Mouse (Mus musculus): ENCODE measurements around the gene Clic4. TPM values are rescaled to one million over a fixed set of nuclear protein-coding genes. Genes with fewer than 3 reads are reported as not detected.

Gene Clic4
- polyA plus RNA-seq, 1 experiment: 50.2 TPM

DNA sequence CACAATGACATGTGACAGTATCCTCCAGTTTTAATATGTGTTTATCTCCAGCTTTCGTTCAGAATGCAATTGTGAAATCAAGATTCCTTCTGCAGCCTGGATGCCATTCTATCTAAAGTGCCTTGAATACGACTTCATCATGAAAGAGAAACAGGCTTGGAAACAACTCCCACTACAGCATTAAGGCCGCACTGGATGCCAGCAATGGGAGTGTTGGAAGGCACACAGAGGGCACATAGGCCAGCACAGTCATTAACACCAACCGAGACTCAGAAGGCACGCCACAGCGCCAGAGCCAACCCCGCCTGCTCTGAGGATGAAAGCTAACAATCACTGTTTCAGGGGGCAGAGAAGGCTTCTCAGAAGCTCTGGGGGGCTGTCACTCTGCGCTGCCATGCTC lies 37.1 kb downstream of the Clic4 start:
- peaks cover 5% of the 10 kb centered on the region for H3K4me1 ChIP-seq (replicated peaks; ENCODE audit: control insufficient read depth, insufficient read depth, low read length)
- H3K36me3 ChIP-seq (ENCODE audit: control insufficient read depth, insufficient read depth, low read length): peaks cover 3% of the 10 kb centered on the region; the same call in 1 of the 2 replicates
- H3K27me3 ChIP-seq (ENCODE audit: control insufficient read depth, insufficient read depth, low read length): no peaks in the 10 kb centered on the region
- WGBS: 95% methylated on average over 8 of the region's 8 CpGs
- no peak overlapping the region for H3K27ac ChIP-seq (ENCODE audit: control insufficient read depth, insufficient read depth, low read length)
- no peak overlapping the region for H3K4me3 ChIP-seq (ENCODE audit: control insufficient read depth, insufficient read depth, low read length)
- TF ChIP-seq CTCF (IDR thresholded peaks at IDR 0.05; ENCODE audit: borderline replicate concordance, control insufficient read depth, extremely low read depth, insufficient read depth, low read length, poor library complexity): no peak
- no peak for TF ChIP-seq POLR2A (IDR thresholded peaks at IDR 0.05; ENCODE audit: control insufficient read depth, extremely low read depth, insufficient read depth, low read length, poor library complexity)
- DNase-seq: no peak

DNA sequence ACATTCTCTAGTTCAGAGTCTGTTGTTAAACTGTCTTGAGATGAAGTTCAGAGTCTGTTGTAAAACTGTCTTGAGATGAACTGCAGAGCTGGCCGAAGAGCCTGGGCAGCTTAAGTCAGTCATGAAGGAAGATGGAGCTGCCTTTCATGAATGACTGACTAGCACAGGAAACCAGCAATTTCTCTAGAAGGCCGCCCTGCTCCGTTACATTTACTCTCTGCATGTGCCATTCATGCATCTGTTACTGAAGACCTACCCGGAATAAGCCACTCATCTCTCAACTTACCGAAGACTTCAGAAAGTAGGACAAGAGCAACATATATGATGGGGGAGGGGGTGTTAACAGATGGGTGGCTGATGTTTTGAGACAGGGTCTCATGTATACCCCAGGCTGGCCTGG lies 40.1 kb downstream of the Clic4 start:
- DNase-seq: no peak
- Histone ChIP-seq H3K27ac (ENCODE audit: control insufficient read depth, insufficient read depth, low read length) (no peak overlapping the region), H3K27me3 (ENCODE audit: control insufficient read depth, insufficient read depth, low read length) (no peaks in the 10 kb centered on the region), H3K4me3 (ENCODE audit: control insufficient read depth, insufficient read depth, low read length) (no peak overlapping the region), H3K4me1 (replicated peaks; ENCODE audit: control insufficient read depth, insufficient read depth, low read length) (no peaks in the 10 kb centered on the region), H3K36me3 (ENCODE audit: control insufficient read depth, insufficient read depth, low read length) (peaks cover 3% of the 10 kb centered on the region; the same call in 1 of the 2 replicates)
- no peak for TF ChIP-seq POLR2A (IDR thresholded peaks at IDR 0.05; ENCODE audit: control insufficient read depth, extremely low read depth, insufficient read depth, low read length, poor library complexity)
- TF ChIP-seq CTCF (IDR thresholded peaks at IDR 0.05; ENCODE audit: borderline replicate concordance, control insufficient read depth, extremely low read depth, insufficient read depth, low read length, poor library complexity): no peak
- WGBS: 96% methylated on average over 5 of the region's 5 CpGs

- WGBS: 93% methylated on average over 5 of the region's 5 CpGs
- peaks cover 4% of the 10 kb centered on the region; the same call in 1 of the 2 replicates for H3K36me3 ChIP-seq (ENCODE audit: control insufficient read depth, insufficient read depth, low read length)
- H3K4me1 ChIP-seq (replicated peaks; ENCODE audit: control insufficient read depth, insufficient read depth, low read length): no peaks in the 10 kb centered on the region
- H3K27ac ChIP-seq (ENCODE audit: control insufficient read depth, insufficient read depth, low read length): no peak overlapping the region
- TF ChIP-seq CTCF (IDR thresholded peaks at IDR 0.05; ENCODE audit: borderline replicate concordance, control insufficient read depth, extremely low read depth, insufficient read depth, low read length, poor library complexity) (no peak), POLR2A (IDR thresholded peaks at IDR 0.05; ENCODE audit: control insufficient read depth, extremely low read depth, insufficient read depth, low read length, poor library complexity) (no peak)
- no peaks in the 10 kb centered on the region for H3K27me3 ChIP-seq (ENCODE audit: control insufficient read depth, insufficient read depth, low read length)
- no peak overlapping the region for H3K4me3 ChIP-seq (ENCODE audit: control insufficient read depth, insufficient read depth, low read length)
- no peak for DNase-seq
Measured at GRCm38 (mm10) chr4:135231543-135231942, 41.1 kb downstream of the Clic4 start.

- H3K4me1 ChIP-seq (replicated peaks; ENCODE audit: control insufficient read depth, insufficient read depth, low read length): no peaks in the 10 kb centered on the region
- H3K27me3 ChIP-seq (ENCODE audit: control insufficient read depth, insufficient read depth, low read length): no peaks in the 10 kb centered on the region
- TF ChIP-seq POLR2A (IDR thresholded peaks at IDR 0.05; ENCODE audit: control insufficient read depth, extremely low read depth, insufficient read depth, low read length, poor library complexity): no peak
- TF ChIP-seq CTCF (IDR thresholded peaks at IDR 0.05; ENCODE audit: borderline replicate concordance, control insufficient read depth, extremely low read depth, insufficient read depth, low read length, poor library complexity): no peak
- no peak for DNase-seq
- peaks cover 8% of the 10 kb centered on the region; the same call in 1 of the 2 replicates for H3K36me3 ChIP-seq (ENCODE audit: control insufficient read depth, insufficient read depth, low read length)
- no peak overlapping the region for H3K27ac ChIP-seq (ENCODE audit: control insufficient read depth, insufficient read depth, low read length)
- H3K4me3 ChIP-seq (ENCODE audit: control insufficient read depth, insufficient read depth, low read length): no peak overlapping the region
- 92% methylated on average over 3 of the region's 3 CpGs for WGBS
Measured at GRCm38 (mm10) chr4:135231136-135231535, 41.5 kb downstream of the Clic4 start.

DNA sequence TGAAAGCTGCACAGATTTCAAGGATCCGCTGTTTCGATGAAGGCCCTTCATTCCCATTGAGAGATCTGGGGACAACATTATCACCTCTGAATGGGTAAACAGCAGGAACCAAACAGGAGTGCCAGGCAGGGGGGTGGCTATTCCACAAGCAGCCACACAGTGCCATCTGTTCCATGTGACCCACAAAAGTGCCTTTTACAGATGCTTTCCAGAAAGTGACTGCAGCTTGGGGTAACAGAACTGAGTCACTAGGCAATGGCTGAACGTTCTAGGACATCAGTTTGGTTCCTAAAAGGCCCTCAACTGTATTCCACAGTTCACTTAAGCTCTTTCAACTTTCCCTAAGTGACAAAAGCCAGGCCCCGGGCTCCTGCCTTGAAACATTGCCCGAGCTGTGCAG lies 42.0 kb downstream of the Clic4 start:
- no peak for DNase-seq
- TF ChIP-seq CTCF (IDR thresholded peaks at IDR 0.05; ENCODE audit: borderline replicate concordance, control insufficient read depth, extremely low read depth, insufficient read depth, low read length, poor library complexity): no peak
- TF ChIP-seq POLR2A (IDR thresholded peaks at IDR 0.05; ENCODE audit: control insufficient read depth, extremely low read depth, insufficient read depth, low read length, poor library complexity): no peak
- no peak overlapping the region for H3K27ac ChIP-seq (ENCODE audit: control insufficient read depth, insufficient read depth, low read length)
- H3K36me3 ChIP-seq (ENCODE audit: control insufficient read depth, insufficient read depth, low read length): peaks cover 13% of the 10 kb centered on the region; the same call in 1 of the 2 replicates
- 94% methylated on average over 5 of the region's 5 CpGs for WGBS
- H3K27me3 ChIP-seq (ENCODE audit: control insufficient read depth, insufficient read depth, low read length): no peaks in the 10 kb centered on the region
- H3K4me1 ChIP-seq (replicated peaks; ENCODE audit: control insufficient read depth, insufficient read depth, low read length): no peaks in the 10 kb centered on the region
- H3K4me3 ChIP-seq (ENCODE audit: control insufficient read depth, insufficient read depth, low read length): no peak overlapping the region

- Histone ChIP-seq H3K4me3 (ENCODE audit: control insufficient read depth, insufficient read depth, low read length) (no peak overlapping the region), H3K4me1 (replicated peaks; ENCODE audit: control insufficient read depth, insufficient read depth, low read length) (no peaks in the 10 kb centered on the region), H3K27me3 (ENCODE audit: control insufficient read depth, insufficient read depth, low read length) (no peaks in the 10 kb centered on the region), H3K27ac (ENCODE audit: control insufficient read depth, insufficient read depth, low read length) (no peak overlapping the region), H3K36me3 (ENCODE audit: control insufficient read depth, insufficient read depth, low read length) (peaks cover 16% of the 10 kb centered on the region; the same call in 1 of the 2 replicates)
- DNase-seq: no peak
- no peak for TF ChIP-seq CTCF (IDR thresholded peaks at IDR 0.05; ENCODE audit: borderline replicate concordance, control insufficient read depth, extremely low read depth, insufficient read depth, low read length, poor library complexity)
- no peak for TF ChIP-seq POLR2A (IDR thresholded peaks at IDR 0.05; ENCODE audit: control insufficient read depth, extremely low read depth, insufficient read depth, low read length, poor library complexity)
- 45% methylated on average over 4 of the region's 4 CpGs for WGBS
Measured at GRCm38 (mm10) chr4:135229871-135230270, 42.7 kb downstream of the Clic4 start.

DNA sequence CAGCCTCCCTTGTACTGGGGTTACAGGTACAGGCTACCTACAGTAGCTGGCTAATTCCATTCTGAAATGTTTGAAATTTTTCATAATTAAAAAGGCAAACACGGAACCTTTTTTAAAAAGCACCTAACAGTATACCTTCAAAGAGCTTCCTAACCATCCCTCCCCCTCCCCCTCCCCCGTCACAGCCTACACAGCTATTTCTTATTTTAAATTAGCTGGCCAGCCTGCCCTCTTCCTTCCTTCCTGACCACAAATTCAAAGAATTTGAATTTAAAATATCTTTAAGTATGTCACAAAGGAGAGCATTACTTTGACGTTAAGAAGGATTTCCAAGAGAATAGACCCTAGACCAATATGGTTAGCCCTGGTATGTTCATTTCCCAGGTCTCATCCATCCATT lies 44.5 kb downstream of the Clic4 start:
- TF ChIP-seq POLR2A (IDR thresholded peaks at IDR 0.05; ENCODE audit: control insufficient read depth, extremely low read depth, insufficient read depth, low read length, poor library complexity): no peak
- TF ChIP-seq CTCF (IDR thresholded peaks at IDR 0.05; ENCODE audit: borderline replicate concordance, control insufficient read depth, extremely low read depth, insufficient read depth, low read length, poor library complexity): no peak
- no peaks in the 10 kb centered on the region for H3K4me1 ChIP-seq (replicated peaks; ENCODE audit: control insufficient read depth, insufficient read depth, low read length)
- H3K36me3 ChIP-seq (ENCODE audit: control insufficient read depth, insufficient read depth, low read length): peaks cover 28% of the 10 kb centered on the region; the same call in 1 of the 2 replicates
- no peak for DNase-seq
- H3K27ac ChIP-seq (ENCODE audit: control insufficient read depth, insufficient read depth, low read length): no peak overlapping the region
- no peak overlapping the region for H3K4me3 ChIP-seq (ENCODE audit: control insufficient read depth, insufficient read depth, low read length)
- H3K27me3 ChIP-seq (ENCODE audit: control insufficient read depth, insufficient read depth, low read length): no peaks in the 10 kb centered on the region
- WGBS: 46% methylated on average over 3 of the region's 3 CpGs

Data from thymus, adult 2 months (tissue).